Mouse (Mus musculus) heart, postnatal 0 days (tissue): ENCODE measurements around the gene Runx1. TPM values are rescaled to one million over a fixed set of nuclear protein-coding genes. Genes with fewer than 3 reads are reported as not detected.

Source experiments
- ATAC-seq: fragments of 200-750 bp; cut with Nextera tagmentation; 2 replicates; pipeline ENCODE4 v1.8.0; 2017; ENCODE audit warnings: low read depth, moderate number of reproducible peaks, moderate library complexity; ENCODE audit not compliant: insufficient read depth
- DNase-seq: peaks from one replicate; pipeline ENCODE4 v3.0.0-alpha.2; 2016; ENCODE audit warnings: low spot score
- H3K27ac ChIP-seq: fragments of 300-500 bp; sonication (generic); 2 replicates; pipeline ENCODE4 v1.5.1; 2014; ENCODE audit warnings: low read depth, mild to moderate bottlenecking
- H3K27me3 ChIP-seq: fragments of 300-500 bp; sonication (generic); 2 replicates; pipeline ENCODE4 v1.6.1; 2014; ENCODE audit warnings: low read length, mixed read lengths; ENCODE audit not compliant: control insufficient read depth, insufficient read depth
- H3K36me3 ChIP-seq: fragments of 300-500 bp; sonication (generic); replicated peaks from 2 replicates; pipeline ENCODE4 v1.6.1; 2014; ENCODE audit warnings: low read length, mixed read lengths; ENCODE audit not compliant: control insufficient read depth, insufficient read depth
- H3K4me1 ChIP-seq: fragments of 300-500 bp; sonication (generic); 2 replicates; pipeline ENCODE4 v1.6.1; 2014; ENCODE audit warnings: antibody characterized with exemption; ENCODE audit not compliant: control insufficient read depth, insufficient read depth
- H3K4me2 ChIP-seq: fragments of 300-500 bp; sonication (generic); 2 replicates; pipeline ENCODE4 v1.6.1; 2014; ENCODE audit warnings: low read depth, mild to moderate bottlenecking, low read length, moderate library complexity
- H3K4me3 ChIP-seq: fragments of 300-500 bp; sonication (generic); 2 replicates; pipeline ENCODE4 v1.5.1; 2014; ENCODE audit warnings: low read depth, low read length
- H3K9ac ChIP-seq: fragments of 300-500 bp; sonication (generic); replicated peaks from 2 replicates; pipeline ENCODE4 v1.6.1; 2014; ENCODE audit warnings: low read depth, low read length, mixed read lengths
- H3K9me3 ChIP-seq: fragments of 300-500 bp; sonication (generic); replicated peaks from 2 replicates; pipeline ENCODE4 v1.6.1; 2016; ENCODE audit warnings: low read length; ENCODE audit not compliant: control insufficient read depth
- CTCF ChIP-seq: IDR thresholded peaks from 2 replicates; pipeline ENCODE4 v1.5.1; 2016; ENCODE audit warnings: antibody characterized with exemption, control low read depth, low read depth
- EP300 ChIP-seq: IDR thresholded peaks from 2 replicates; pipeline ENCODE4 v1.6.1; 2016; ENCODE audit warnings: antibody characterized with exemption, low read depth
- WGBS: fragments of 180-500 bp; shearing (Covaris S2); extraction: QIAGEN DNeasy Blood & Tissue Kit; methylation state at CpG from one replicate; pipeline ENCODE4 v1.1.7; 2014; 5-methylcytosine and 5-hydroxymethylcytosine counted together
- polyA plus RNA-seq: library from polyadenylated mRNA; unstranded; fragments of >200 nt; fragmentation: Nextera tagmentation; extraction: Ambion mirVana; gene quantifications from 2 replicates; pipeline ENCODE4 v1.2.1, GENCODE M21; 2015
- total RNA-seq: library from RNA; depleted of rRNA; stranded (reverse); fragments of >200 nt; gene quantifications from 2 replicates; pipeline ENCODE4 v1.2.3, GENCODE M21; 2014; ENCODE audit warnings: low replicate concordance

Runx1 gene
- total and polyA plus RNA-seq, 2 experiments from 2014 or later, result 0.33 to 1.3 TPM

DNA sequence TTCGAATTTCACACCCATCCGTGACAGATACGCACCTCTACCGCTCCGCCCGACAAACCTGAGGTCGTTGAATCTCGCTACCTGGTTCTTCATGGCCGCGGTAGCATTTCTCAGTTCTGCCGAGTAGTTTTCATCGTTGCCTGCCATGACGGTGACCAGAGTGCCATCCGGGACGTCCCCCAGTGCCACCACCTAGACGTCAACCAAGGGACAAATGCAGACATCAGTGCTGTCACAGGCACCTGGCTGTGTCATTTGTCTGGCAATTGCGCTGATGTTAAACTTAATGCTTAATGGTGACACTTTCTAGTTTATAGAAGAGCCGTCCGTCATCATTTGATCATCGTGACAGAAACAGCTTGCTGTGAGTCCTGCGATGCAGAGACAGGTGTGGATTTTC, 137.0 kb downstream of the Runx1 start:
- TF ChIP-seq EP300 (no peak), CTCF (no peak)

DNA sequence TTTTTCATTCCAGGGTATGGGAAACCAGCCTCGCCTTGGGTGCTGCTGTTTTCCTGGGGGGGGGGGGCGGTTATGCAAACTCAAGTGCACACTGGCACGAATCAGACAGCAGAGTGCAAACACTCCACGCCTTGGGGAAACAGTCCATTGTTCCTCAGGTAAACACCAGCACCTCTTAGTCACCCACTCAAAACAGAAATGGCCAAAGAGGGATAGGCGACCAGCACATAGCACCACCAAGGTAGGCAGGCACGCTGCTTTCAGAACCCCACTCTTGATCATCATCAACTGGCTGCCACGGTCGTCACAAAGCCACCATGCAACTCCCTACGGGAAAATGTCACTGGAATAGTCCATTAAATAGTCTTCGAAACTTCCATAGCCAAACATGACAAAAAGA, 139.0 kb downstream of the Runx1 start:
- no peak overlapping the region for H3K27ac ChIP-seq
- DNase-seq (no peak), ATAC-seq (no peak)
- H3K36me3 ChIP-seq, result no peaks in the 10 kb centered on the region
- H3K27me3 ChIP-seq, result peaks cover 43% of the 10 kb centered on the region
- no peak overlapping the region for H3K4me2 ChIP-seq
- no peak for TF ChIP-seq CTCF
- TF ChIP-seq EP300, result no peak
- H3K9me3 ChIP-seq, result no peaks in the 10 kb centered on the region
- 91% methylated on average over 10 of the region's 10 CpGs for WGBS
- H3K4me3 ChIP-seq, result no peak overlapping the region
- H3K4me1 ChIP-seq, result no peaks in the 10 kb centered on the region
- no peak overlapping the region for H3K9ac ChIP-seq

More for the DNA sequence above, 137.0 kb downstream of the Runx1 start:
- no peak overlapping the region for H3K4me3 ChIP-seq
- no peaks in the 10 kb centered on the region for H3K9me3 ChIP-seq
- DNase-seq (no peak), ATAC-seq (no peak)
- WGBS, result 90% methylated on average over 21 of the region's 21 CpGs
- no peaks in the 10 kb centered on the region for H3K4me1 ChIP-seq
- no peaks in the 10 kb centered on the region for H3K36me3 ChIP-seq
- H3K4me2 ChIP-seq, result no peak overlapping the region
- no peak overlapping the region for H3K27ac ChIP-seq
- no peak overlapping the region for H3K9ac ChIP-seq
- H3K27me3 ChIP-seq, result peaks cover 56% of the 10 kb centered on the region

DNA sequence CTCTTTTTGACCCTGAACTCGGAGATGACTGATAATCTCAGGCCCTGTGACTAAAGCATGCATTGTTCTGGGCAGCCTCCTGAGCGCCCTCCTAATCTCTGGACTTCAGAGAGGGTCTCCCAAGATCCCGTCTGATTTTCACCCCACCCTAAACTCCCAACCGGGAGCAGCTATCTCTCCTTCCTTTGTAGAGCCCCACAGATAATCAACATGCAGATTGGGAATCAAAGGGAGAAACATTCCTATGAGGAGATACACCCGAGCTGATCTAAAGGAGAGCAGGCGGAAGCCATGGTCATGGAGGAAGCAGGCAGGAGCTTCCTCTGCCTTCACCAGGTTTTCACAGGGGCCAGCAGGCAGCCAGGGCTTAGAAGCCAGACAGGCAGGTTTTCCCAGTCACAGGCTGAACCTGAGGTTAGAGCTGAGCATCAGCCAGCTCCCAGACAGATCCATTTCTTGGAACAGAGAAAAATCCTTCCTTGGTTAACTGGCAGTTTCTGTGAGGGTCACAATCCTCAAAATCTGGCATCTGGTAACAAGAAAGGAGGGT, 140.1 kb downstream of the Runx1 start:
- Histone ChIP-seq H3K27ac (no peak overlapping the region), H3K9me3 (no peaks in the 10 kb centered on the region), H3K4me2 (no peak overlapping the region), H3K36me3 (no peaks in the 10 kb centered on the region), H3K27me3 (peaks cover 42% of the 10 kb centered on the region), H3K4me3 (no peak overlapping the region), H3K9ac (no peak overlapping the region), H3K4me1 (no peaks in the 10 kb centered on the region)
- ATAC-seq (no peak), DNase-seq (no peak)
- TF ChIP-seq CTCF (no peak), EP300 (no peak)
- WGBS, result 28% methylated on average over 6 of the region's 6 CpGs

DNA sequence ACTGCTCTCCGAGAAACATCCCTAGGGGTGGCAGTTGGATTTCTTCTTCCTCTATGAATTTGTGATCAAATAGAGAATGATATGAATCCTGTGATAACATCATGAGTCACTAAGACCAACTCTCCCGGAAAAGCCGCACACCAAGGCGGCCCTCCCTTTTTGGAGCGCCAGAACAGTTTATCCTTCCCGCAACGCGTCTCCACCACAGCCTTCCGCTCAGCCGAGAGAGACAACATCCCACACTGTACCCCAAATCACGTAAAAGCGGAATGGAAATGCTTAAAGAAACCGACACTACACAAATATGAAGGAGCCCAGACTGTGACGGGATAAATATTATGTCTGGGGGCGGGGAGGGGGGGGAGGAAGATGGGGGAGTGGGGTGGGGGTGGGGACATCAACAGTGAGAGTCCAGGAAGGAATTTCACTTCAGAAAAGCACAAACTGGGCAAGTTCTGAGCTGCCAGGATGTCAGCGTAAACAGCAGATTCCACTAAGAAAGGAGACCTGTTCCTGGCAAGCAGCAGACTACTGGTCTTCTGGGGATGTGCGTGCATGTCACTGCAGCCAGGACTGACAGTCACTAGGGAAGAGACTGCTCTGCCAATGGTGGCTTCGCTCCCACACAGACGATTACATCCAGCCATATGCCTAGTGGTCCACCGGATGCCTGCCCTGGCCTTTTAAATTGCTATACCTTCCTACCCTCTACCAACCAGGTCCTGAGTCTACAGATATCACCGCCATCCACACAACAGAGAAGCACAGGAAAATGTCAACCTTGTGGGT, 141.3 kb downstream of the Runx1 start:
- DNase-seq, result no peak
- Histone ChIP-seq H3K9ac (no peak overlapping the region), H3K4me3 (no peak overlapping the region), H3K4me1 (no peaks in the 10 kb centered on the region), H3K27me3 (peaks cover 39% of the 10 kb centered on the region), H3K36me3 (no peaks in the 10 kb centered on the region), H3K4me2 (no peak overlapping the region), H3K27ac (no peak overlapping the region), H3K9me3 (no peaks in the 10 kb centered on the region)
- no peak for TF ChIP-seq EP300
- no peak for TF ChIP-seq CTCF
- no peak for ATAC-seq
- 65% methylated on average over 21 of the region's 21 CpGs for WGBS

DNA sequence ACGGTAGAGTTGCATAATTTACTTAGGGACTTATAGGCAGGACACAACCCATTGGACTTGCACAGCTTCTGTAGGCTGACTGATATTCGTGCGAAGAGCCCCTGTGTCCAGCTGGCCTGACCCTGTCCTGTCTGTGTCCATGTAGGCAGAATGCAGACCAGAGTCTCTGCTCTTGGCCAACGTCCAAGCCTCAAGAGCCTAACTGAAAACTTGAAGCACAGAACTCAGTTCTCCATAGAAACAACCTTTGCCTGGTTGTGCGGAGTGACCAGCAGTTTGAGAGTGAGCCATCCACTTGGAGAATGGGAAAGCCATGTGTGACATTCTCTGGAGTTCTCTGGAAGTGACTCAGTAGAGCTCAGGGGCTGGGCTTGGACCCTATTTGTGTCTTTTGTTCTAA, 149.3 kb downstream of the Runx1 start:
- ATAC-seq, result no peak
- no peaks in the 10 kb centered on the region for H3K36me3 ChIP-seq
- peaks cover 20% of the 10 kb centered on the region; the same call in 1 of the 2 replicates for H3K27me3 ChIP-seq
- no peak overlapping the region for H3K4me2 ChIP-seq
- TF ChIP-seq CTCF (no peak), EP300 (no peak)
- no peak for DNase-seq
- H3K9ac ChIP-seq, result no peak overlapping the region
- H3K9me3 ChIP-seq, result no peaks in the 10 kb centered on the region
- WGBS, result 48% methylated on average over 5 of the region's 5 CpGs
- H3K4me3 ChIP-seq, result no peak overlapping the region
- no peak overlapping the region for H3K27ac ChIP-seq
- H3K4me1 ChIP-seq, result no peaks in the 10 kb centered on the region
